Mouse (Mus musculus) CD4-positive naive resting alpha-beta T cell, adult 57 days (primary cell): Measurements from ENCODE around the gene Gm5155. TPM values are rescaled to one million over a fixed set of nuclear protein-coding genes. Genes with fewer than 3 reads are reported as not detected.

Experiments
- total RNA-seq: library from RNA; stranded (reverse); gene quantifications from one replicate; pipeline ENCODE4 v1.2.4, GENCODE M21; 2023

Gene Gm5155
- total RNA-seq = not detected

GRCm38 (mm10) chr7:17871467-17871866, at the start of gene Gm5155:
Gm5155 (plus strand) TSS chr7:17871767.

Other genes with a start within 250 kb of the Gm5155 start
- gene Ceacam5, start 158.5 kb upstream of the Gm5155 start, total RNA-seq = not detected
- gene Ceacam14, start 59.1 kb upstream of the Gm5155 start, total RNA-seq = not detected
- not detected for gene Ceacam11, start 100.4 kb downstream of the Gm5155 start, total RNA-seq
- not detected for gene Ceacam13, start 138.1 kb downstream of the Gm5155 start, total RNA-seq
- gene Ceacam12, start 194.2 kb downstream of the Gm5155 start, total RNA-seq = not detected